Mouse (Mus musculus): ENCODE results near the gene Olfml1. TPM values are rescaled to one million over a fixed set of nuclear protein-coding genes. Genes with fewer than 3 reads are reported as not detected.

The Olfml1 gene
- polyA plus RNA-seq, 1 experiment from 2014 or later = 1.4 TPM

GRCm38 (mm10) chr7:107619225-107619624, 52.0 kb downstream of the Olfml1 start:
- no peak overlapping the region for H3K4me2 ChIP-seq (ENCODE audit: low read length)
- no peak for ATAC-seq (ENCODE audit: low FRiP score, low TSS enrichment)
- H3K9me3 ChIP-seq (ENCODE audit: control insufficient read depth, low read length) = no peaks in the 10 kb centered on the region
- no peaks in the 10 kb centered on the region for H3K4me1 ChIP-seq (ENCODE audit: control insufficient read depth, insufficient read depth, low read length)
- WGBS = 80% methylated on average over 4 of the region's 4 CpGs
- no peak overlapping the region for H3K9ac ChIP-seq (replicated peaks; ENCODE audit: low read length)
- no peak overlapping the region for H3K4me3 ChIP-seq (replicated peaks; ENCODE audit: low read depth, low read length)
- H3K36me3 ChIP-seq (ENCODE audit: control insufficient read depth, insufficient read depth, low read length) = no peaks in the 10 kb centered on the region
- H3K27me3 ChIP-seq (ENCODE audit: control insufficient read depth, insufficient read depth, low read length) = no peaks in the 10 kb centered on the region
- DNase-seq = no peak
- H3K27ac ChIP-seq (replicated peaks; ENCODE audit: low read depth, low read length) = no peak overlapping the region

- ATAC-seq (ENCODE audit: low FRiP score, low TSS enrichment) (no peak), DNase-seq (no peak)
- no peaks in the 10 kb centered on the region for H3K27me3 ChIP-seq (ENCODE audit: control insufficient read depth, insufficient read depth, low read length)
- H3K4me2 ChIP-seq (ENCODE audit: low read length) = no peak overlapping the region
- no peak overlapping the region for H3K4me3 ChIP-seq (replicated peaks; ENCODE audit: low read depth, low read length)
- no peak overlapping the region for H3K9ac ChIP-seq (replicated peaks; ENCODE audit: low read length)
- H3K4me1 ChIP-seq (ENCODE audit: control insufficient read depth, insufficient read depth, low read length) = no peaks in the 10 kb centered on the region
- WGBS = 79% methylated on average over 3 of the region's 3 CpGs
- H3K27ac ChIP-seq (replicated peaks; ENCODE audit: low read depth, low read length) = no peak overlapping the region
- H3K36me3 ChIP-seq (ENCODE audit: control insufficient read depth, insufficient read depth, low read length) = no peaks in the 10 kb centered on the region
- H3K9me3 ChIP-seq (ENCODE audit: control insufficient read depth, low read length) = no peaks in the 10 kb centered on the region
Measured at GRCm38 (mm10) chr7:107620137-107620536, 52.9 kb downstream of the Olfml1 start.

- WGBS = 62% methylated on average over 3 of the region's 3 CpGs
- no peaks in the 10 kb centered on the region for H3K27me3 ChIP-seq (ENCODE audit: control insufficient read depth, insufficient read depth, low read length)
Measured at GRCm38 (mm10) chr7:107624432-107624831, 57.2 kb downstream of the Olfml1 start.

GRCm38 (mm10) chr7:107625061-107625460, 57.8 kb downstream of the Olfml1 start, which contains the start of gene 5330417H12Rik:
Gene 5330417H12Rik, minus strand, starts transcription at chr7:107625161.
- ATAC-seq (ENCODE audit: low FRiP score, low TSS enrichment) (no peak), DNase-seq (no peak)
- no peaks in the 10 kb centered on the region for H3K4me1 ChIP-seq (ENCODE audit: control insufficient read depth, insufficient read depth, low read length)
- H3K4me3 ChIP-seq (replicated peaks; ENCODE audit: low read depth, low read length) = no peak within 1 kb of the TSS
- H3K27ac ChIP-seq (replicated peaks; ENCODE audit: low read depth, low read length) = no peak within 1 kb of the TSS
- no peak within 1 kb of the TSS for H3K9ac ChIP-seq (replicated peaks; ENCODE audit: low read length)
- H3K9me3 ChIP-seq (ENCODE audit: control insufficient read depth, low read length) = no peaks in the 10 kb centered on the region
- H3K36me3 ChIP-seq (ENCODE audit: control insufficient read depth, insufficient read depth, low read length) = no peaks in the 10 kb centered on the region
- no peak within 1 kb of the TSS for H3K4me2 ChIP-seq (ENCODE audit: low read length)
- H3K27me3 ChIP-seq (ENCODE audit: control insufficient read depth, insufficient read depth, low read length) = no peaks in the 10 kb centered on the region
- WGBS = 86% methylated on average over 2 of the region's 2 CpGs

More at GRCm38 (mm10) chr7:107624432-107624831, 57.2 kb downstream of the Olfml1 start:
- ATAC-seq (ENCODE audit: low FRiP score, low TSS enrichment) (no peak), DNase-seq (no peak)
- H3K4me2 ChIP-seq (ENCODE audit: low read length) = no peak overlapping the region
- no peak overlapping the region for H3K4me3 ChIP-seq (replicated peaks; ENCODE audit: low read depth, low read length)
- no peaks in the 10 kb centered on the region for H3K36me3 ChIP-seq (ENCODE audit: control insufficient read depth, insufficient read depth, low read length)
- no peak overlapping the region for H3K9ac ChIP-seq (replicated peaks; ENCODE audit: low read length)
- H3K4me1 ChIP-seq (ENCODE audit: control insufficient read depth, insufficient read depth, low read length) = no peaks in the 10 kb centered on the region
- no peak overlapping the region for H3K27ac ChIP-seq (replicated peaks; ENCODE audit: low read depth, low read length)
- H3K9me3 ChIP-seq (ENCODE audit: control insufficient read depth, low read length) = no peaks in the 10 kb centered on the region

- no peaks in the 10 kb centered on the region for H3K36me3 ChIP-seq (ENCODE audit: control insufficient read depth, insufficient read depth, low read length)
- no peaks in the 10 kb centered on the region for H3K4me1 ChIP-seq (ENCODE audit: control insufficient read depth, insufficient read depth, low read length)
- H3K27ac ChIP-seq (replicated peaks; ENCODE audit: low read depth, low read length) = no peak overlapping the region
- 88% methylated on average over 6 of the region's 6 CpGs for WGBS
- DNase-seq (no peak), ATAC-seq (ENCODE audit: low FRiP score, low TSS enrichment) (no peak)
- H3K4me3 ChIP-seq (replicated peaks; ENCODE audit: low read depth, low read length) = no peak overlapping the region
- no peaks in the 10 kb centered on the region for H3K27me3 ChIP-seq (ENCODE audit: control insufficient read depth, insufficient read depth, low read length)
- H3K9ac ChIP-seq (replicated peaks; ENCODE audit: low read length) = no peak overlapping the region
- H3K4me2 ChIP-seq (ENCODE audit: low read length) = no peak overlapping the region
- no peaks in the 10 kb centered on the region for H3K9me3 ChIP-seq (ENCODE audit: control insufficient read depth, low read length)
Measured at GRCm38 (mm10) chr7:107625781-107626180, 58.5 kb downstream of the Olfml1 start.

GRCm38 (mm10) chr7:107628383-107628782, 61.1 kb downstream of the Olfml1 start:
- H3K27ac ChIP-seq (replicated peaks; ENCODE audit: low read depth, low read length) = no peak overlapping the region
- no peaks in the 10 kb centered on the region for H3K4me1 ChIP-seq (ENCODE audit: control insufficient read depth, insufficient read depth, low read length)
- no peaks in the 10 kb centered on the region for H3K9me3 ChIP-seq (ENCODE audit: control insufficient read depth, low read length)
- no peak overlapping the region for H3K4me3 ChIP-seq (replicated peaks; ENCODE audit: low read depth, low read length)
- no peak for ATAC-seq (ENCODE audit: low FRiP score, low TSS enrichment)
- H3K4me2 ChIP-seq (ENCODE audit: low read length) = no peak overlapping the region
- DNase-seq = no peak
- H3K27me3 ChIP-seq (ENCODE audit: control insufficient read depth, insufficient read depth, low read length) = no peaks in the 10 kb centered on the region
- no peaks in the 10 kb centered on the region for H3K36me3 ChIP-seq (ENCODE audit: control insufficient read depth, insufficient read depth, low read length)
- no peak overlapping the region for H3K9ac ChIP-seq (replicated peaks; ENCODE audit: low read length)

- ATAC-seq (ENCODE audit: low FRiP score, low TSS enrichment) = no peak
- Histone ChIP-seq H3K4me3 (replicated peaks; ENCODE audit: low read depth, low read length) (no peak overlapping the region), H3K4me1 (ENCODE audit: control insufficient read depth, insufficient read depth, low read length) (no peaks in the 10 kb centered on the region), H3K36me3 (ENCODE audit: control insufficient read depth, insufficient read depth, low read length) (no peaks in the 10 kb centered on the region), H3K9ac (replicated peaks; ENCODE audit: low read length) (no peak overlapping the region), H3K9me3 (ENCODE audit: control insufficient read depth, low read length) (no peaks in the 10 kb centered on the region), H3K4me2 (ENCODE audit: low read length) (no peak overlapping the region), H3K27me3 (ENCODE audit: control insufficient read depth, insufficient read depth, low read length) (no peaks in the 10 kb centered on the region), H3K27ac (replicated peaks; ENCODE audit: low read depth, low read length) (no peak overlapping the region)
- no peak for DNase-seq
- WGBS = 91% methylated on average over 4 of the region's 4 CpGs
Measured at GRCm38 (mm10) chr7:107633201-107633600, 66.0 kb downstream of the Olfml1 start.

- no peak overlapping the region for H3K4me3 ChIP-seq (replicated peaks; ENCODE audit: low read depth, low read length)
- no peaks in the 10 kb centered on the region for H3K4me1 ChIP-seq (ENCODE audit: control insufficient read depth, insufficient read depth, low read length)
- no peak overlapping the region for H3K9ac ChIP-seq (replicated peaks; ENCODE audit: low read length)
- ATAC-seq (ENCODE audit: low FRiP score, low TSS enrichment) (no peak), DNase-seq (peak; percentile 12)
- 75% methylated on average over 7 of the region's 7 CpGs for WGBS
- H3K36me3 ChIP-seq (ENCODE audit: control insufficient read depth, insufficient read depth, low read length) = no peaks in the 10 kb centered on the region
- no peaks in the 10 kb centered on the region for H3K9me3 ChIP-seq (ENCODE audit: control insufficient read depth, low read length)
- no peaks in the 10 kb centered on the region for H3K27me3 ChIP-seq (ENCODE audit: control insufficient read depth, insufficient read depth, low read length)
- no peak overlapping the region for H3K4me2 ChIP-seq (ENCODE audit: low read length)
- no peak overlapping the region for H3K27ac ChIP-seq (replicated peaks; ENCODE audit: low read depth, low read length)
Measured at GRCm38 (mm10) chr7:107637398-107637797, 70.2 kb downstream of the Olfml1 start.

- DNase-seq = no peak
- Histone ChIP-seq H3K4me1 (ENCODE audit: control insufficient read depth, insufficient read depth, low read length) (no peaks in the 10 kb centered on the region), H3K4me2 (ENCODE audit: low read length) (no peak overlapping the region), H3K9me3 (ENCODE audit: control insufficient read depth, low read length) (no peaks in the 10 kb centered on the region), H3K27me3 (ENCODE audit: control insufficient read depth, insufficient read depth, low read length) (no peaks in the 10 kb centered on the region), H3K9ac (replicated peaks; ENCODE audit: low read length) (no peak overlapping the region), H3K27ac (replicated peaks; ENCODE audit: low read depth, low read length) (no peak overlapping the region), H3K4me3 (replicated peaks; ENCODE audit: low read depth, low read length) (no peak overlapping the region), H3K36me3 (ENCODE audit: control insufficient read depth, insufficient read depth, low read length) (no peaks in the 10 kb centered on the region)
- 94% methylated on average over 5 of the region's 5 CpGs for WGBS
- no peak for ATAC-seq (ENCODE audit: low FRiP score, low TSS enrichment)
Measured at GRCm38 (mm10) chr7:107638026-107638425, 70.8 kb downstream of the Olfml1 start.
